Mouse (Mus musculus): Measurements from ENCODE around the gene Spats2l.

Spats2l gene

GRCm38 (mm10) chr1:57774001-57774667, at the start of gene Spats2l:
TSS of gene Spats2l (plus strand) at chr1:57774162.
- in situ Hi-C loops (cut with MseI, MboI), result loop anchor here (10.0 kb wide), 2 partner anchors 339 to 349 kb away; no protein-coding TSS in a partner anchor

- in situ Hi-C loops (cut with MseI, MboI), result no loop called here
Measured at GRCm38 (mm10) chr1:57725268-57725667, 48.7 kb upstream of the Spats2l start.

GRCm38 (mm10) chr1:57735877-57736276, 38.1 kb upstream of the Spats2l start:
- in situ Hi-C loops (cut with MseI, MboI), result no loop called here

GRCm38 (mm10) chr1:57741740-57742139, 32.2 kb upstream of the Spats2l start:
- in situ Hi-C loops (cut with MseI, MboI), result no loop called here

GRCm38 (mm10) chr1:57742266-57742665, 31.7 kb upstream of the Spats2l start:
- in situ Hi-C loops (cut with MseI, MboI), result no loop called here

- in situ Hi-C loops (cut with MseI, MboI), result no loop called here
Measured at GRCm38 (mm10) chr1:57751781-57752180, 22.2 kb upstream of the Spats2l start.

GRCm38 (mm10) chr1:57766396-57766795, 7.6 kb upstream of the Spats2l start:
- in situ Hi-C loops (cut with MseI, MboI), result no loop called here

- in situ Hi-C loops (cut with MseI, MboI), result loop anchor here (10.0 kb wide), 2 partner anchors 339 to 349 kb away; no protein-coding TSS in a partner anchor
Measured at GRCm38 (mm10) chr1:57773326-57773725, 636 bp upstream of the Spats2l start.

GRCm38 (mm10) chr1:57774668-57775495, 920 bp downstream of the Spats2l start:
- in situ Hi-C loops (cut with MseI, MboI), result loop anchor here (10.0 kb wide), 2 partner anchors 340 to 350 kb away; no protein-coding TSS in a partner anchor

GRCm38 (mm10) chr1:57775496-57775790, 1.5 kb downstream of the Spats2l start:
- in situ Hi-C loops (cut with MseI, MboI), result loop anchor here (10.0 kb wide), 2 partner anchors 341 to 351 kb away; no protein-coding TSS in a partner anchor

- in situ Hi-C loops (cut with MseI, MboI), result loop anchor here (10.0 kb wide), 2 partner anchors 342 to 352 kb away; no protein-coding TSS in a partner anchor
Measured at GRCm38 (mm10) chr1:57776671-57777281, 2.8 kb downstream of the Spats2l start.

- in situ Hi-C loops (cut with MseI, MboI), result no loop called here
Measured at GRCm38 (mm10) chr1:57784300-57784699, 10.3 kb downstream of the Spats2l start.

GRCm38 (mm10) chr1:57789831-57790230, 15.9 kb downstream of the Spats2l start:
- in situ Hi-C loops (cut with MseI, MboI), result no loop called here

- in situ Hi-C loops (cut with MseI, MboI), result no loop called here
Measured at GRCm38 (mm10) chr1:57792212-57792611, 18.2 kb downstream of the Spats2l start.

- in situ Hi-C loops (cut with MseI, MboI), result no loop called here
Measured at GRCm38 (mm10) chr1:57795838-57796237, 21.9 kb downstream of the Spats2l start.

- in situ Hi-C loops (cut with MseI, MboI), result no loop called here
Measured at GRCm38 (mm10) chr1:57799398-57799797, 25.4 kb downstream of the Spats2l start.

- in situ Hi-C loops (cut with MseI, MboI), result no loop called here
Measured at GRCm38 (mm10) chr1:57800846-57801245, 26.9 kb downstream of the Spats2l start.

GRCm38 (mm10) chr1:57806126-57806525, 32.2 kb downstream of the Spats2l start:
- in situ Hi-C loops (cut with MseI, MboI), result no loop called here

GRCm38 (mm10) chr1:57807882-57808281, 33.9 kb downstream of the Spats2l start:
- in situ Hi-C loops (cut with MseI, MboI), result no loop called here

- in situ Hi-C loops (cut with MseI, MboI), result no loop called here
Measured at GRCm38 (mm10) chr1:57810221-57810620, 36.3 kb downstream of the Spats2l start.

GRCm38 (mm10) chr1:57817103-57817502, 43.1 kb downstream of the Spats2l start:
- in situ Hi-C loops (cut with MseI, MboI), result no loop called here

- in situ Hi-C loops (cut with MseI, MboI), result no loop called here
Measured at GRCm38 (mm10) chr1:57820428-57820997, 46.6 kb downstream of the Spats2l start.

Measured in mouse trophoblast stem cell (cell line).